In the genomic region with DNA sequence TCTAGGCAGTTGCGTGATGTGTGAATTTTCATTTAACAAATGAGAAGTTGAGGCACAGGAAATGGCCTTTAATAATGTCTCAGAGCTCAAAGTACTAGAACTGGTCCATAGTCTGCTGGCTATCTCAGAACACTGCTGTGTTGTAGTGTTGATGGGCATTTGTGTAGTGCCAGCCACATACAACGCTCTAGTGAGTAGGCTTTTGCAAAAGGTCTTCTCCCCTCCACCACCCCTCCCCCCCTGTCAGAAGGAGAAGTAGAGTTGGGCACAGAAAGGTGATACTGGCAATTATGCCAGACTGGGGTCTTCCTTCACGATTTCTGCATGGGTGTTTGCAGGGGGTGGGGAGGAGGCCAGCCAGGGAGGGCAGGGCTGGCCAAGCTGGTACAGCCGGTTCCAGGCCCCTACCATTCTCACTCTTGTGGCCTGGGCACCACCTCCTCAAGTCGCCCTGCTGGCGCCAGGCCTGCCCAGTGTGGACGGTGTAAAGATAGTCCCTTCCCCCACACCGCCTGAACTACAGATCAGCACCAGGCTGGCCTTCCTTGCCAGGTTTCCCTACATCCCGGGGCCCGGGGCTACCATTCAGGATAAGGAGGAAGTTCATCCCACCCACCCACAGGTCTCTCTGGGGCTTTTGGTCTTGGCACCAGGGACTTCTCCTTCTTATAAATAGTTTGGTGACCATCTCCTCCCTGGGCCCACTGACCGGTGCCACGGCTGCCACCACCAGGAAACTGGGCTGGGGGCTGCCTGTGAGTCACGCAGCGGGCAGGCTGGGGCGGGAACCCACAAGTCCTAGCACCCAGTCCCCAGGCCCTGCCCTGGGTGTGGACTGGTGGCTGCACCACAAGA, we compare ENCODE assay signal across 9 mouse cellular contexts. TPM values are rescaled to one million over a fixed set of nuclear protein-coding genes. Genes with fewer than 3 reads are reported as not detected.
DNase-seq lines count a peak whose midpoint lies in the region; ATAC-seq and TF ChIP-seq lines count a peak whose summit lies in the region.
"Had no signal": no experiment of that assay in that cellular context is flagged by ENCODE, and none has a peak within 500 bp of the region (broad histone marks: within the 10 kb centered on the region; RNA-seq: fewer than 3 reads in every experiment).

No protein-coding gene starts in this region.

- DNase-seq in lung, adult 18-20 months = peak; percentile 81 to 88
- DNase-seq in lung, postnatal 10 days = no peak
- peak; percentile 70 for DNase-seq in kidney, postnatal 10 days
- DNase-seq in right cerebral cortex, postnatal 4 days = no peak

- peaks cover 82% of the 10 kb centered on the region for H3K4me1 ChIP-seq in embryonic facial prominence, embryonic 13.5 days
- H3K4me1 ChIP-seq in small intestine, adult 2 months (ENCODE audit: control insufficient read depth, insufficient read depth, insufficient read length, low read length) = peaks cover 47% of the 10 kb centered on the region

- no peaks in the 10 kb centered on the region for H3K36me3 ChIP-seq in embryonic facial prominence, embryonic 13.5 days
- no peaks in the 10 kb centered on the region for H3K36me3 ChIP-seq in small intestine, adult 2 months (ENCODE audit: control insufficient read depth, insufficient read depth, low read length)

- no peak; the same call in 1 of the 2 replicates for TF ChIP-seq POLR2A in small intestine, adult 2 months (IDR thresholded peaks at IDR 0.05; ENCODE audit: low read depth, low read length)

- H3K4me3 ChIP-seq in embryonic facial prominence, embryonic 13.5 days = no peak overlapping the region
- H3K4me3 ChIP-seq in small intestine, adult 2 months (ENCODE audit: low read depth, low read length) = peak overlapping the region; percentile 25

- H3K27me3 ChIP-seq in embryonic facial prominence, embryonic 13.5 days = peaks cover 54% of the 10 kb centered on the region
- no peaks in the 10 kb centered on the region for H3K27me3 ChIP-seq in small intestine, adult 2 months (ENCODE audit: control insufficient read depth, insufficient read depth, low read length)

- H3K27ac ChIP-seq in embryonic facial prominence, embryonic 13.5 days = peak overlapping the region; percentile 68
- peak overlapping the region; percentile 99 for H3K27ac ChIP-seq in small intestine, adult 2 months (ENCODE audit: insufficient read depth, low read depth, low read length)

- 71% methylated on average over 15 of the region's 15 CpGs for WGBS in embryonic facial prominence, embryonic 13.5 days
- WGBS in small intestine, adult 2 months = 30% methylated on average over 15 of the region's 15 CpGs

- H3K9me3 ChIP-seq in embryonic facial prominence, embryonic 13.5 days = no peaks in the 10 kb centered on the region

- H3K4me2 ChIP-seq in embryonic facial prominence, embryonic 13.5 days = no peak overlapping the region

- no peak overlapping the region for H3K9ac ChIP-seq in embryonic facial prominence, embryonic 13.5 days

- no peak for ATAC-seq in embryonic facial prominence, embryonic 13.5 days (ENCODE audit: insufficient number of reproducible peaks, insufficient read depth, low FRiP score, low TSS enrichment, low read depth)
- no peak for ATAC-seq in erythroid progenitor cell, adult 5-6 weeks (replicated peaks; ENCODE audit: low FRiP score, poor library complexity, severe bottlenecking)

- TF ChIP-seq CTCF in small intestine, adult 2 months (IDR thresholded peaks at IDR 0.05; ENCODE audit: extremely low read depth, insufficient read length, insufficient replicate concordance, low read depth, low read length) = no peak

RNA-seq across cellular contexts. Expression of a gene that starts 3.4 kb away (rescaled TPM):
- 10.4 and 11.2 TPM in 2 replicates for polyA plus RNA-seq in embryonic facial prominence, embryonic 13.5 days (2015; fragmentation: Nextera tagmentation; extraction: Ambion mirVana)
- 122 and 329 TPM in 2 replicates for polyA plus RNA-seq in small intestine, adult 2 months (2012; rRNA removed)
- 8.0 and 12.3 TPM in 2 replicates for total RNA-seq in erythroid progenitor cell, adult 5-6 weeks (2015; ENCODE audit: low replicate concordance)
- 10.4 and 15.1 TPM in 2 replicates for total RNA-seq in erythroid progenitor cell, adult 5-6 weeks (2017; ENCODE audit: low replicate concordance)

RNA-seq across cellular contexts. Expression of a gene that starts 8.5 kb away (rescaled TPM):
- 23.2 and 24.7 TPM in 2 replicates for polyA plus RNA-seq in embryonic facial prominence, embryonic 13.5 days (2015; fragmentation: Nextera tagmentation; extraction: Ambion mirVana)
- 26.3 and 56.9 TPM in 2 replicates for polyA plus RNA-seq in small intestine, adult 2 months (2012; rRNA removed)
- total RNA-seq in erythroid progenitor cell, adult 5-6 weeks (2015; ENCODE audit: low replicate concordance) = 0.42 and 0.72 TPM in 2 replicates
- total RNA-seq in erythroid progenitor cell, adult 5-6 weeks (2017; ENCODE audit: low replicate concordance) = 2.6 and 4.6 TPM in 2 replicates

RNA-seq across cellular contexts. Expression of a gene that starts 12.3 kb away (rescaled TPM):
- 93.2 and 94.5 TPM in 2 replicates for polyA plus RNA-seq in embryonic facial prominence, embryonic 13.5 days (2015; fragmentation: Nextera tagmentation; extraction: Ambion mirVana)
- polyA plus RNA-seq in small intestine, adult 2 months (2012; rRNA removed) = 14.5 and 29.1 TPM in 2 replicates
- total RNA-seq in erythroid progenitor cell, adult 5-6 weeks (2015; ENCODE audit: low replicate concordance) = 82.6 and 141 TPM in 2 replicates
- total RNA-seq in erythroid progenitor cell, adult 5-6 weeks (2017; ENCODE audit: low replicate concordance) = 63.3 and 93.8 TPM in 2 replicates

RNA-seq across cellular contexts. Expression of a gene that starts 12.5 kb away (rescaled TPM):
- polyA plus RNA-seq in embryonic facial prominence, embryonic 13.5 days (2015; fragmentation: Nextera tagmentation; extraction: Ambion mirVana) = 888 and 1,010 TPM in 2 replicates
- polyA plus RNA-seq in small intestine, adult 2 months (2012; rRNA removed) = 70.6 and 141 TPM in 2 replicates
- total RNA-seq in erythroid progenitor cell, adult 5-6 weeks (2015; ENCODE audit: low replicate concordance) = 2,168 and 2,598 TPM in 2 replicates
- total RNA-seq in erythroid progenitor cell, adult 5-6 weeks (2017; ENCODE audit: low replicate concordance) = 2,812 and 2,913 TPM in 2 replicates

RNA-seq across cellular contexts. Expression of a gene that starts 12.6 kb away (rescaled TPM):
- polyA plus RNA-seq in embryonic facial prominence, embryonic 13.5 days (2015; fragmentation: Nextera tagmentation; extraction: Ambion mirVana) = not detected in 2 replicates
- 3.2 TPM in 1 of 2 replicates, not detected in the other for polyA plus RNA-seq in small intestine, adult 2 months (2012; rRNA removed)
- total RNA-seq in erythroid progenitor cell, adult 5-6 weeks (2015; ENCODE audit: low replicate concordance) = not detected in 2 replicates
- not detected in 2 replicates for total RNA-seq in erythroid progenitor cell, adult 5-6 weeks (2017; ENCODE audit: low replicate concordance)
- total RNA-seq: adrenal gland, postnatal 4 days; gastrocnemius, adult 18-20 months had no signal

Comparison
In these comparisons a context has a peak if more than half of its experiments do, and no peak if none do; other contexts are left out.
1. DNase-seq: peak in lung, adult 18-20 months (2 of 2) and kidney, postnatal 10 days (single experiment); none in lung, postnatal 10 days (single experiment) and right cerebral cortex, postnatal 4 days (single experiment).
2. RNA of a gene that starts 3.4 kb away (polyA plus RNA-seq): 122 to 329 TPM in small intestine, adult 2 months; 10.4 to 11.2 TPM in embryonic facial prominence, embryonic 13.5 days; every median in the first group is over 10 times any median in the second.